Mouse (Mus musculus): Measurements from ENCODE around the gene Npy2r. TPM values are rescaled to one million over a fixed set of nuclear protein-coding genes. Genes with fewer than 3 reads are reported as not detected.

Gene Npy2r
- polyA plus RNA-seq (2016; fragmentation: Nextera tagmentation; extraction: Ambion mirVana) = 0.09 TPM in 1 of 2 replicates, not detected in the other

GRCm38 (mm10) chr3:82547908-82548721, at the start of gene Npy2r:
Npy2r (minus strand) TSS chr3:82548084.
- Histone ChIP-seq H3K27ac (no peak within 1 kb of the TSS), H3K4me1 (peaks cover 11% of the 10 kb centered on the region), H3K4me3 (peak within 1 kb of the TSS; percentile 54), H3K36me3 (no peaks in the 10 kb centered on the region), H3K27me3 (ENCODE audit: low read depth, poor library complexity, severe bottlenecking) (peaks cover 32% of the 10 kb centered on the region), H3K9me3 (replicated peaks) (no peaks in the 10 kb centered on the region)
- peak; percentile 61 for DNase-seq (ENCODE audit: low spot score)
- WGBS = under 1% methylated on average over 32 of the region's 32 CpGs

DNA sequence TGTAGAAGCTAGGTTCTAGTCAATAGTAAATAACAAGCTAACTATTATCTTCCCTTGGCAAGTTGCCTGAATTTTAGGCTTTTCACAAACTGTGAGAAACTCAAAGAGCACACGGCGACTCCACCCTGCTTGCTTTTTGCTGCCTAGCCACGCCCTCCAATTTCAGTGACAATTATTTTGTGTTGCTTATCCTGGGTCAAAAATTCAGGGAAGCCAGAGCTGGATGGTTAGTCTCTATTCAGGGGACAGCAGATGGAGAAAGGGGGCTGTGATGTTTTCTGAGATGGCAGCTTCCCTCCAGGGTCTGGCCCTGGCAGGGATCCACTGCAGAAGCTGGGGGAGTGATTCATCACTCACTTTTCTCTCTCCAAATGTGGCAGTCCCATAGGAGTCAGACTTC, 9.9 kb upstream of the Npy2r start:
- H3K27ac ChIP-seq = no peak overlapping the region
- no peak overlapping the region for H3K4me3 ChIP-seq
- WGBS = 86% methylated on average over 3 of the region's 3 CpGs
- H3K27me3 ChIP-seq (ENCODE audit: low read depth, poor library complexity, severe bottlenecking) = no peaks in the 10 kb centered on the region
- no peaks in the 10 kb centered on the region for H3K36me3 ChIP-seq
- DNase-seq (ENCODE audit: low spot score) = no peak
- no peaks in the 10 kb centered on the region for H3K9me3 ChIP-seq (replicated peaks)
- H3K4me1 ChIP-seq = no peaks in the 10 kb centered on the region

GRCm38 (mm10) chr3:82556311-82556828, 8.5 kb upstream of the Npy2r start:
- WGBS = 73% methylated on average over 2 of the region's 2 CpGs
- no peaks in the 10 kb centered on the region for H3K27me3 ChIP-seq (ENCODE audit: low read depth, poor library complexity, severe bottlenecking)
- H3K27ac ChIP-seq = no peak overlapping the region
- H3K4me1 ChIP-seq = no peaks in the 10 kb centered on the region
- no peak for DNase-seq (ENCODE audit: low spot score)
- no peaks in the 10 kb centered on the region for H3K9me3 ChIP-seq (replicated peaks)
- no peak overlapping the region for H3K4me3 ChIP-seq
- no peaks in the 10 kb centered on the region for H3K36me3 ChIP-seq

- H3K9me3 ChIP-seq (replicated peaks) = no peaks in the 10 kb centered on the region
- 91% methylated on average over 5 of the region's 5 CpGs for WGBS
- H3K4me1 ChIP-seq = peaks cover 11% of the 10 kb centered on the region
Measured at GRCm38 (mm10) chr3:82549932-82550331, 2.0 kb upstream of the Npy2r start.

DNA sequence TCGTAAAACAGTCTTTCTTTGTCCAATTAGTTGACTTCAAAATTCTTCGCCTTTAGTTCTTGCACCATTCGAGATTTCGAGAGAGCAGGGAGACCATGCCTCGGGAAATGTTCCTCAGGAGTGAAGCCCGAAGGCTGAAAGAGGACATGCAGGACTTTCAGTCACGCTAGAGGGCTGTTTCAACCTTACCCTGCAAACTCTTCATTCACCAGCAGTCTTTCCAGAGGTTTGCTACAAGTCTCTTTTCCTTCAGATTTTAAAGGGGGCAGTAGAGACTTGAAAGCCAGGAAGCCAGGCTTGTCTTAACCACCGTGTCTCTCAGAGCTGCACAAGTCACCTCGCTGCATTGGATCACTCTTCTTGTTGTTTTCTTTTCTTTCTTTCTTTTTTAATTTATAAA, 869 bp upstream of the Npy2r start:
- no peak for DNase-seq (ENCODE audit: low spot score)
- Histone ChIP-seq H3K4me1 (peaks cover 11% of the 10 kb centered on the region), H3K27me3 (ENCODE audit: low read depth, poor library complexity, severe bottlenecking) (peaks cover 32% of the 10 kb centered on the region), H3K4me3 (peak overlapping the region; percentile 54), H3K36me3 (no peaks in the 10 kb centered on the region), H3K9me3 (replicated peaks) (no peaks in the 10 kb centered on the region), H3K27ac (no peak overlapping the region)
- 3% methylated on average over 9 of the region's 9 CpGs for WGBS

More at GRCm38 (mm10) chr3:82549932-82550331, 2.0 kb upstream of the Npy2r start:
- Histone ChIP-seq H3K4me3 (no peak overlapping the region), H3K27me3 (ENCODE audit: low read depth, poor library complexity, severe bottlenecking) (peaks cover 32% of the 10 kb centered on the region), H3K36me3 (no peaks in the 10 kb centered on the region), H3K27ac (no peak overlapping the region)
- no peak for DNase-seq (ENCODE audit: low spot score)

DNA sequence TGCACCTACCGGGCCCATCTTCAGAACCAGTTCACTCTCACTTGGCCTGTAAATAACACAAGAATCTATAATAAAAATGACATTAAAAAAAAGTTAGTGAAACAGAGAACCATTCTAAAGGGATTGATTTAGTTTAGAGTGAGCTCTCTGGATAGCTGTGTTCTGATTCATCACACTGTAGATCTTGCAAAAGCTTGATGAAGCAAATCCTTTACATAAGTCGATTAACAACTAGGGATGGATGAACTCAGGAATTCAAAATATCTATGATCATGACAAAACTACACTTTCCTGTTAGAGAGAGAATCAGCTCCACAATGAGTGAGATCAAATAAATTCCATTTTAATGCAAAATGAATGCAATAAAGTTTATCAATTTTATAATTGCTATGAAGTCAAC, 6.4 kb downstream of the Npy2r start:
- no peak overlapping the region for H3K27ac ChIP-seq
- no peak overlapping the region for H3K4me3 ChIP-seq
- H3K27me3 ChIP-seq (ENCODE audit: low read depth, poor library complexity, severe bottlenecking) = peaks cover 6% of the 10 kb centered on the region
- no peaks in the 10 kb centered on the region for H3K4me1 ChIP-seq
- DNase-seq (ENCODE audit: low spot score) = no peak
- WGBS = 89% methylated on average over 2 of the region's 2 CpGs
- no peaks in the 10 kb centered on the region for H3K36me3 ChIP-seq
- no peaks in the 10 kb centered on the region for H3K9me3 ChIP-seq (replicated peaks)

GRCm38 (mm10) chr3:82539951-82540350, 7.9 kb downstream of the Npy2r start:
- no peak overlapping the region for H3K27ac ChIP-seq
- H3K27me3 ChIP-seq (ENCODE audit: low read depth, poor library complexity, severe bottlenecking) = no peaks in the 10 kb centered on the region
- no peaks in the 10 kb centered on the region for H3K36me3 ChIP-seq
- H3K9me3 ChIP-seq (replicated peaks) = no peaks in the 10 kb centered on the region
- WGBS = 91% methylated on average over 5 of the region's 5 CpGs
- H3K4me3 ChIP-seq = no peak overlapping the region
- DNase-seq (ENCODE audit: low spot score) = no peak
- H3K4me1 ChIP-seq = no peaks in the 10 kb centered on the region

DNA sequence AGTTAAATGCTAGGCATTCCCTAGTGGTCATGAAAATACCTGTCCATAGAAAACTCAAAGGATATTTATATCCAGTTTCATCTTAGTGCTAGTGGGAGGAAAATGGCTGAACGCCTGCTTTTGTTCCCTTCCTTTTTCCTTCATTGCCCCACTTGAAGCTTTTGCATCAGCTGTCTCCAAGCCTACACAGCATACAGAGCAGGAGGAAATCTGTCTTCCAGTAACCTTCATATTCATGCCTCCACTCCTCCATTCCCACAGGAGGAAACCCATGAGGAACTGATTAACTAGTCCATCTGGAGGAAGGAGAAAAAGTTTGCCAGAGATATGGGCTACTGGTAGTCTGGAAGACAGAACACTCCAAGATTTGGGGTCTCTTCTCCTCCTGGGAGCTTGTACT, 23.1 kb downstream of the Npy2r start:
- DNase-seq (ENCODE audit: low spot score) = no peak
- H3K4me3 ChIP-seq = no peak overlapping the region
- 88% methylated on average over 1 of the region's 1 CpGs for WGBS
- no peaks in the 10 kb centered on the region for H3K27me3 ChIP-seq (ENCODE audit: low read depth, poor library complexity, severe bottlenecking)
- H3K36me3 ChIP-seq = no peaks in the 10 kb centered on the region
- no peaks in the 10 kb centered on the region for H3K9me3 ChIP-seq (replicated peaks)
- no peak overlapping the region for H3K27ac ChIP-seq
- no peaks in the 10 kb centered on the region for H3K4me1 ChIP-seq

- no peak for DNase-seq (ENCODE audit: low spot score)
- WGBS = 91% methylated on average over 4 of the region's 4 CpGs
- no peaks in the 10 kb centered on the region for H3K9me3 ChIP-seq (replicated peaks)
- no peaks in the 10 kb centered on the region for H3K27me3 ChIP-seq (ENCODE audit: low read depth, poor library complexity, severe bottlenecking)
- H3K27ac ChIP-seq = no peak overlapping the region
- no peak overlapping the region for H3K4me3 ChIP-seq
- no peaks in the 10 kb centered on the region for H3K4me1 ChIP-seq
- H3K36me3 ChIP-seq = no peaks in the 10 kb centered on the region
Measured at GRCm38 (mm10) chr3:82498006-82498405, 49.9 kb downstream of the Npy2r start.

Other genes with a start within 250 kb of the Npy2r start
- gene Map9, start 190.0 kb downstream of the Npy2r start, polyA plus RNA-seq (2016; fragmentation: Nextera tagmentation; extraction: Ambion mirVana) = 5.7 and 6.5 TPM in 2 replicates

Data from limb, embryonic 10.5 days (tissue).